Mouse (Mus musculus) C2C12 (cell line): ENCODE data around the gene Cks1b. TPM values are rescaled to one million over a fixed set of nuclear protein-coding genes. Genes with fewer than 3 reads are reported as not detected.
A peak's percentile ranks its signal among the peaks of the same experiment; 100 is the strongest.

Experiments
- H3K27me3 ChIP-seq: one replicate; pipeline ENCODE4 v1.6.1; 2011; ENCODE audit not compliant: control insufficient read depth, insufficient read depth, insufficient read length
- H3K36me3 ChIP-seq: one replicate; pipeline ENCODE4 v1.6.1; 2011; ENCODE audit not compliant: control insufficient read depth, insufficient read depth
- H3K4me3 ChIP-seq: one replicate; pipeline ENCODE4 v1.5.1; 2011; ENCODE audit warnings: mild to moderate bottlenecking, control low read depth; ENCODE audit not compliant: poor library complexity, insufficient read depth, severe bottlenecking
- H3K79me2 ChIP-seq: one replicate; pipeline ENCODE4 v1.6.1; 2011; ENCODE audit not compliant: control insufficient read depth, insufficient read depth
- H3K79me3 ChIP-seq: one replicate; pipeline ENCODE4 v1.6.1; 2011; ENCODE audit warnings: low read depth, control low read depth
- H3ac ChIP-seq: one replicate; pipeline ENCODE3; 2011; ENCODE audit warnings: low read depth; ENCODE audit not compliant: control insufficient read depth, insufficient read length
- CEBPB ChIP-seq: IDR thresholded peaks from one replicate; pipeline ENCODE4 v1.6.1; 2011; ENCODE audit warnings: low read depth, mild to moderate bottlenecking, control low read depth, moderate library complexity
- CTCF ChIP-seq: IDR thresholded peaks from one replicate; pipeline ENCODE4 v1.5.1; 2011; ENCODE audit not compliant: control insufficient read depth, insufficient read depth, insufficient read length
- FOSL1 ChIP-seq: IDR thresholded peaks from one replicate; pipeline ENCODE4 v1.8.0; 2011; ENCODE audit warnings: mild to moderate bottlenecking, low read length; ENCODE audit not compliant: poor library complexity, insufficient read depth, severe bottlenecking
- MAX ChIP-seq: IDR thresholded peaks from one replicate; pipeline ENCODE4 v1.6.1; 2011; ENCODE audit warnings: mild to moderate bottlenecking, control low read depth
- MYOD1 ChIP-seq: IDR thresholded peaks from one replicate; pipeline ENCODE4 v1.6.1; 2011; ENCODE audit warnings: low read depth; ENCODE audit not compliant: control insufficient read depth, insufficient read length
- MYOG ChIP-seq: IDR thresholded peaks from one replicate; pipeline ENCODE4 v1.6.1; 2011; ENCODE audit not compliant: control insufficient read depth, insufficient read length; ENCODE audit errors: extremely low read depth
- USF1 ChIP-seq: IDR thresholded peaks from one replicate; pipeline ENCODE4 v1.6.1; 2011; ENCODE audit warnings: low read depth, mild to moderate bottlenecking, control low read depth, moderate library complexity
- polyA plus RNA-seq: library from polyadenylated mRNA; unstranded; fragments of >200 nt; fragmentation: generic; extraction: Trizol; gene quantifications from one replicate; pipeline ENCODE4 v1.2.1, GENCODE M21; 2012; ENCODE audit warnings: missing spikeins

Cks1b gene
- polyA plus RNA-seq, 1 experiment = 446 TPM

DNA sequence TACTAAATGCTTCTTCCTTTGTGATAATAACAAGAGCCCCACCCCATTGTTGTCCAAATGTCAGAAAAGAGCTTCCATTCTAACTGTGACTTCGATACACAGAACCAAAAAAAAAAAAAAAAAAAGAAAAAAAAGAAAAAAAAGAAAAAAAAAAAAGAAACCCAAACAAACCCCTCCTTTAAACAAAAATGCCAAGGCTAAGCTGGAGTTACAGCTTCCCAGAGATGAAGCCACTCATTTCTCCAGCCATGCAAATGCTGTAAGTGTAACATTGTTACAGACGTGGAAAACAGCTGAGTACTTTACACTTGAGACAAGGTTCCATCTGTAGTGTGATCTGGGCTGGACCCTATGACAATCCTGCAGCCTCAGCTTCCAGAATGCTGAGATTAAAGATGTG lies 1.1 kb downstream of the Cks1b start:
- Histone ChIP-seq H3K36me3 (peaks cover 47% of the 10 kb centered on the region), H3K4me3 (peak overlapping the region; percentile 73), H3K79me2 (peaks cover 65% of the 10 kb centered on the region), H3K79me3 (peaks cover 44% of the 10 kb centered on the region), H3ac (peak overlapping the region; percentile 81), H3K27me3 (no peaks in the 10 kb centered on the region)
- TF ChIP-seq MAX (no peak), CTCF (no peak), MYOD1 (no peak), MYOG (no peak), CEBPB (no peak), FOSL1 (no peak), USF1 (no peak)

DNA sequence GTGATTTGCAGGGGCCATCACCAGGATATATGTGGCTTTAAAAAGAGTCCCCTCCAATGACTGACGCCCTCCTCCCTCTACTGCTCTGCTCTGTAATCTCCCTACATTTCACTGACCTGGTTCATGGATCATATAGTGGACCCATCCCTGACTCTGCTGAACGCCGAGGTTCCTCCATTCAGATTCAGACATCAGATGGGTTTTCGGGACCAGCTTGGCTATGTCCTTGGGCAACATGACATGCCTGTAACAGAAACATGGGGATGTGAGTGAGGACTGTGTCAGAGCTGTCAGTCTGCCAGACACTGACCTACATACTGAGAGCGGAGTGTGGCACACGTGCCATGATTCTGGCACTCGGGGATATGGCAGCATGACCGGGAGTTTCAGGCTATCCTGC lies 2.0 kb downstream of the Cks1b start:
- H3K79me2 ChIP-seq = peaks cover 57% of the 10 kb centered on the region
- no peak for TF ChIP-seq CTCF
- no peak for TF ChIP-seq CEBPB
- no peak for TF ChIP-seq FOSL1
- no peak for TF ChIP-seq MYOG
- TF ChIP-seq USF1 = no peak
- TF ChIP-seq MAX = no peak
- no peak for TF ChIP-seq MYOD1
- peaks cover 47% of the 10 kb centered on the region for H3K36me3 ChIP-seq
- H3K79me3 ChIP-seq = peaks cover 39% of the 10 kb centered on the region
- no peaks in the 10 kb centered on the region for H3K27me3 ChIP-seq
- H3ac ChIP-seq = no peak overlapping the region
- H3K4me3 ChIP-seq = no peak overlapping the region

GRCm38 (mm10) chr3:89411490-89412393 lies 6.4 kb downstream of the Cks1b start, which contains the start of gene Flad1:
Flad1 (minus strand) TSS chr3:89411870.
- peaks cover 41% of the 10 kb centered on the region for H3K36me3 ChIP-seq
- H3ac ChIP-seq = peak within 1 kb of the TSS; percentile 75
- no peaks in the 10 kb centered on the region for H3K27me3 ChIP-seq
- peaks cover 30% of the 10 kb centered on the region for H3K79me2 ChIP-seq
- TF ChIP-seq FOSL1 (no peak), CTCF (no peak), USF1 (no peak), CEBPB (no peak), MYOD1 (no peak)
- H3K4me3 ChIP-seq = peak within 1 kb of the TSS; percentile 37
- H3K79me3 ChIP-seq = peaks cover 20% of the 10 kb centered on the region

GRCm38 (mm10) chr3:89410864-89411263 lies 7.3 kb downstream of the Cks1b start:
- H3K4me3 ChIP-seq = peak overlapping the region; percentile 37
- peak overlapping the region; percentile 41 for H3ac ChIP-seq
- H3K79me3 ChIP-seq = peaks cover 11% of the 10 kb centered on the region
- H3K36me3 ChIP-seq = peaks cover 32% of the 10 kb centered on the region
- no peak for TF ChIP-seq CTCF
- TF ChIP-seq FOSL1 = no peak
- no peak for TF ChIP-seq MYOD1
- TF ChIP-seq MYOG = no peak
- no peak for TF ChIP-seq CEBPB
- TF ChIP-seq USF1 = no peak
- no peak for TF ChIP-seq MAX
- H3K79me2 ChIP-seq = peaks cover 21% of the 10 kb centered on the region
- H3K27me3 ChIP-seq = no peaks in the 10 kb centered on the region

- no peak overlapping the region for H3K4me3 ChIP-seq
- H3K79me2 ChIP-seq = peaks cover 9% of the 10 kb centered on the region
- H3K27me3 ChIP-seq = no peaks in the 10 kb centered on the region
- H3K79me3 ChIP-seq = peaks cover under 1% of the 10 kb centered on the region
- no peak for TF ChIP-seq CEBPB
- TF ChIP-seq USF1 = no peak
- TF ChIP-seq CTCF = no peak
- no peak for TF ChIP-seq MYOG
- no peak for TF ChIP-seq FOSL1
- no peak for TF ChIP-seq MAX
- no peak for TF ChIP-seq MYOD1
- H3K36me3 ChIP-seq = peaks cover 26% of the 10 kb centered on the region
- H3ac ChIP-seq = no peak overlapping the region
Observed at GRCm38 (mm10) chr3:89409701-89410100, 8.5 kb downstream of the Cks1b start.

GRCm38 (mm10) chr3:89408448-89408847 lies 9.7 kb downstream of the Cks1b start:
- H3K36me3 ChIP-seq = peaks cover 13% of the 10 kb centered on the region
- H3K27me3 ChIP-seq = no peaks in the 10 kb centered on the region
- TF ChIP-seq CEBPB = no peak
- H3K79me3 ChIP-seq = no peaks in the 10 kb centered on the region
- H3ac ChIP-seq = no peak overlapping the region
- H3K79me2 ChIP-seq = peaks cover 7% of the 10 kb centered on the region
- H3K4me3 ChIP-seq = no peak overlapping the region
